Mouse (Mus musculus): ENCODE measurements around the gene Ski.
A peak's percentile ranks its signal among the peaks of the same experiment; 100 is the strongest.

Gene Ski

DNA sequence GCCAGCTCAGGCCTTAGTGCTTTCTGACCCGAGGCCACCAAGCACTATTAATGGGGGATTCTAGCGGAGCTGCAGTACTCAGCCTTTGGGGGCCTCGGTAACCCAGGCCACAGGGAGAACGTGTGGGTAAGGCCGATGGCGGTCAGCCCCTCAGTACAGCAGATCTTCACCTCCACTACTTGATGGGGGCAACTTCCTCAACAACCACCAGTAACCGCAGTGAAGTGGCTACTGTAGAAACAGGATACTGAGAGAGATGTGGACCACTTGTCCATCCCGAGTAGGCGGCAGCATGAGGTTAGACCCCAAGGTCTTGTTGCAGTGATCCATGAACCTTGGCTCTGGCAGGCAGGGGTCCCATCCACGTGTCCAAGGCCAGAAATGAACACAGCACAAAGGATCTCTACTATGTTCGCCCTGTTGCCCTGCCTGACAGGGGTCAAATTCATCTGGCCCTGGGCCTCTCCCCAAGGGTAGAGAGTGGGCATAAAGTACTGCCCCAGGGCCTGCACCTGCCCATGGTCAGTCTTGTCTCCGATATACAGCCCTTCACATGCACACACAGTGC, 71.1 kb downstream of the Ski start:
- no peak for DNase-seq (ENCODE audit: extremely low spot score, low spot score)

DNA sequence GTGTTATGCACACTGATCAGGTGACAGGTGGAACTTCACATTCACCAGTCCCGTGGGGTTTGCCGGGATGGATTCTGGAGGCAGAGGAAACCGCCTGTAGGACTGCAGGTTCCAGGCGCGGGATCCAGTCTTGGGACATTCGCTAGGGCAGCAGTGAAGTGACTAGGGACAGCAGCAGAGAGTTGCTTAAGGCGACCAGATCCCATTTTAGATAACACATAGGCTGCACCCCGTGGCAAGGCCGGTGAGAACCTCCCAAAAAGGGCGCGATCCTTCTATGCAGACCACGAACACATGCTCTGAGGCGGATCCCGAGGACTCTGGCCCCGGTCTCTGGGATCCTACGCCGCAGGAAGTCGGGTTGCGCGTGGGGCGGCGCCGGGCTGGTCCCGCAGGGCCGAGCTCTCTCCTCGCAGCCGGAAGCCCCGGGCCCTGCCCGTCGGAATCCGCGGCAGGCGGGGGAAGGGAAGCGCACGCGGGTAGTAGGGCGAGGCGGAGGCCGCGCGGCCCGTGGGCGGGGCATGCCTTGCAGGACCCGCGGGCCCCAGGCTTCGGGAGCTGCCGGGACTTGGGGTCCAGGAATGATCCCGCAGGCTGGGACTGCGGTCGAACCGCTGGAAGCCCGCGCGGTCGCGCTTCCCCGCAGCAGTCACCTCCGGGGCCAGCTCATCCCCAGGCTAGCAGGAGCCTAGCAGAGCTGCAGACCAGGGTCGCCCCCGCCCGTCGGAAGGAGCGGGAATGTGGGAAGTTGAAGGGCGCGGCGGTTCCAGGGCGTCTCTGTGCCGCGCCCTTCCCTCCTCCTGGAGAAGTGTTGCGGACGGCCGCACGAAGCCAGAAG, 71.9 kb downstream of the Ski start:
- DNase-seq (ENCODE audit: extremely low spot score, low spot score), result peak; percentile 82

DNA sequence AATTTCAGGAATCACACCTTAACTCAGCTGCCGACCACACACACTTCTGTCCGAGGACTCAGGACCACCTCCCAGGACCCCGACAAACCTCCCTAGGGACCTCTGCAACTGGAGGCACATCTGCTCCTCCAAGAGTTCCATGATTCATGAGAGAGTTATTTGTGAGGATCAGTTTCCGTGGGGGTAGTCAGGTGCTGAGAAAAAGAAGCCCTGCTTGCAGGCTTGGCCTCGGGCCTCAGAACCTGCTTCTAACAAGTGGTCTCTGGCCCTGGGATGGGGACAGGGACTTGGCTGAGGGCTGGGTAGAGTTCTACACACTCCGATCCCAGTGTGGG, 72.5 kb downstream of the Ski start:
- DNase-seq (ENCODE audit: extremely low spot score, low spot score), result no peak

DNA sequence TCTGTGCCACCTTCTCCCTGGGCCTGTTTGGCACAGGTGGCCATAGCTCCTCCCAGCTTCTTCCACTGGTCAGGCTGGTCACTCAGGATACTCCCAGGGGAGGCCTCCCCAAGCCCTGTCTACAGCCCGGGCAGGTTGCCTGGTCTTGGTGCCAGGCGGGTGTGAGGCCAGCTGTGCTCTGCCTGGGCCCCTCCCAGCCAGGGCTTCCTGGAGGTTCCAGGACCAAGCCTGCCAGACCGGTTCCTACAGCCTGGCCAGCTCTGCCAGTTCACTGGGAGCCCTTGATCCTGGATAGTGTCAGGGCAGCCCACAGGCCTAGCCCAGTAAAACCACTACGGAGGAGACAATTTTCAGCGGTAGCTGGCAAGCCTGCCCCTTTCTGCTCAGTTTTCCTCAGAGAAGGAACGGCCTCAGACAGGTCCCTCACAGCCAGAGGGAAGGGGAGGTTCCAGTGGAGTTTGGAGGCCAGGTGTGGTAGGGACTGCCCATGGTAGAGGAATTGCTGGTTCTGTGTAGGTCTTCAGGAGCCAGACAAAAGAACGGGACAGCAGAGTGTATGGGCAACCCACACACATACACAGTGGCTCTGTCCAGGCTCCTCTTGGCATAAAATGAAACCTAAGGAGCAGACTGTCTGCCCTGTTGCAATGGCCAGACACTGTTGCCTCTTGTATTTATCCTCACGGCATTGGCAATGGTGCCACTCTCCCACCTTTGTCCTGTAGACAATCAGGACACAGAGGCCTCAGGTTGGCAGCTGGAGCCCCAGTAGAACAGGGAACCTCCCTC, 73.3 kb downstream of the Ski start:
- DNase-seq (ENCODE audit: extremely low spot score, low spot score), result no peak

DNA sequence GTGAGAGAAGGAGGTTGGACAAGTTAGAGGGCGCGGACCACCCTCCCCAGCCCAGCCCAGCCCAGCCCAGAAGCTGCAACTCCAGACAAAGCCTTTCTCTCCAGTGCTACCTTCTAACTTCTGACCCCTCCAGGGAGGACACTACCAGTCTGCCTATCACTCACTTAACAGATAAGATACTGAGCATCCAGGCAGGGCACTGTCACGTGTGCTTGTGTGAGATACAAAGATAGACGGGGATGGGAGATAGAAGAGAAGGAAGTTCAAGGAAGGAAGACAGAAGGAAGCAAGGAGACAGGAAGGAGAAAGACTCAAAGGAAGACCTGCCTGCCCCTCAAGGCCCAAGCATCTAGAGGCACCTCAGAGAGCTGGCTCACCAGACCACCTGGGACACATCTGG, 73.9 kb downstream of the Ski start:
- DNase-seq (ENCODE audit: extremely low spot score, low spot score), result no peak

DNA sequence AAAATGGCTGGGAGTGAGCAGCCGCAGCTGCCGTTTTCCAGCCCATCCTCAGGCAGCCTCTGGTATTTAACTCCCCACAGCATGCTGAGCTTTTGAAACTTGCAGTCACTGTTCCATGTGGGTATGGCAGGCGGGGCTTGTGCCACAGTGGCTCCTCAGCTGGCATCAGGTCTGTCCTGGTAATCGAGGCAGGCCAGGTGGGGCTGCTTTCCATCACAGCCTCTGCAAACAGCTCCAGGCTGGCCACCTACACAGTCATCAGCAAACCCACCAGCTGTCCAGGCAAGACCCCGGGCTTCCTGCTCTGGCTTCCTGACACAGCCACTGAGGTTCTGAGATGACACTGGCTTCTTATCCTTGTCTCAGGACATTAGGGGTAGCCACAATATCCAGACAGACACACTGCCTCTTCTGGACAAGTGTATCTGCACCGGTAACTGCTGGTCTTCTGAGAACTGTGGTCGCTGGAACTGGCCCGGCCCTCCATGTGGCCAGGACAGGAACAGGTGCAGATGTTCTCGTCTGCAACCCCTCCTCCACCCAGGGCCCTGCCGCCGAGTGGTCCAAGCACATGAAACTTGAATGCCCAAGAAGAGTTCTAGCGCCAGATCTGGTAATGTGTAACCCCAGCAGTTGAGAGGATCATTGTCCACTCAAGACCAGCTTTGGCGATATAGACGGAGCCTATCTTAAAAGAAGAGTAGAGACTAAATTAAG, 76.1 kb downstream of the Ski start:
- no peak for DNase-seq (ENCODE audit: extremely low spot score, low spot score)

DNA sequence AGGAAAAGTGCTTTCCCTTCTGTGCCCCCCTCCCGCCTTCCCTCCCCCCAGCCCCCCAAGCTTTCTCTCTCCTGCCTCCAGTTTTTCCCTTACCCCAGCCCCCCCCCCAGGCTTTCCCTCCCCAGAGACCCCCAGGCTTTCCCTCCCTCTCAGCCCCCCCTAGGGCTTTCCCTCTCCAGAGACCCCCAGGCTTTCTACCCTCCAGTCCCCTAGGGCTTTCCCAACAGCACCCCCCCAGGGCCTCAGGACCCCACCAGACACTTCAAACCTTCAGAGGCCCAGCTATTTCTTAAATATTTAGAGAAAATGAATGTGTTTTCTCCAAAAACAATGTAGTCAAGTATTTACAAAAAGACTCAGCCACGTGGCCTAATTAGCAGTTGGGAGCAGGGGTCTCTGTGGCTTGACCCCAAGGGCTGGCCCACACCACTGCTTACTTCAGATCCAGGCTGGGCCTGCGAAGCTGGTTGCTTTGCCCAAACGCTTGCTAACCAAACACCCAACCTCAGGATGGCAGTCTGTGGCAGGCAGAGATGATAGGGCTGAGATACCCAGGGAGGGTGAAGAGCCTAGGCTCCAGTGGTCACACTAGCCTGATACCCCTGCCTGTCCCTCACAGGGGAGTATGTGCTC, 77.7 kb downstream of the Ski start:
- DNase-seq (ENCODE audit: extremely low spot score, low spot score), result no peak

DNA sequence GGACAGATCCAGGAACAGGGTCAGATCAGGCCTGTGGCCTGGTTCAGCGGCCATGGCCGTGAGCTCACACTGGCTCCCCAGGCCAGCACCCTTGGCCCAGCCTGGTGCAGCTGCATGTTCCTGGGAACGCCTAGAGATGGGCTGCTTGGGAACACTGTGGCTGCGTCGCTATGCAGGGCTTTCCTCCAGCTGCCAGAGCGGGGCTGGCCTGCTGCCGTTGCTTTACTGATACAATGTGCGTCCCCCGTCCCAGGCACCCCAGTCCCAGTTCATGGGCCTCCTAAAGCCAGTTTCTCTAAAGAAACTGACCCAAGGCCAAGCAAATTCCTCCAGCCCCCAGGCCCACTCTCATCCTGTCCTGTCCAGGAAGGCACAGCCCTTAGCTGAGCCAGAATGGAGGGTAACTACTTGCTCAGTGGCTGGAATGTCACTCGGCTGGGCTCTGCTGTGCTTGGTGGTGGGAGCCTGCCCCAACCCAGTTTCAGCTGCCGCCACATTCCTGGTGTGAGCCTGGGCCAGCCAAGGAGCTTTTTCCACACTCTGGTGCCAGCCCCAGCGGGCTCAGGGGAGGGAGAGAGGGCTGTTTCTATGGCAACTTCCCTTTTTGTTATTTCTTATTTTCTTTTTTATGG, 78.4 kb downstream of the Ski start:
- peak; percentile 64 for DNase-seq (ENCODE audit: extremely low spot score, low spot score)

DNA sequence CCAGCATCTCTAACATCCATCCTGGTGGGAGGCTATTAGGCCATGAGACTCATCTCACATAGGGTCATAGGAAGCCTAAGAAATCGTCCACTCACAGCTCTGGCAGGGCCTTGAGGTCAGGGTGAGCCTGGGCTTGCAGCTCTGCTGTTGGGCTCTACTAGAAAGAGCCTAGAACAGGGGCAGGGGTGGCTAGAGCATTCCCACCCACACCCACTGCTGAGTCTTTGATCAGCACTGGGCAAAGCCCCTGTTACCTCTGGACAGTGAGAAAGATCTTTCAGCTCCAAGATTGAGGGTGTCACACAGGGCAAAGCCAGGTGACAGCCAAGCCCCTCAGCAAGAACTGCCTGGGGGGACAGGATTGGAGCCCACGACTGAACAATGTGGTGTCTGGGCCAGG, 79.0 kb downstream of the Ski start:
- DNase-seq (ENCODE audit: extremely low spot score, low spot score), result no peak

DNA sequence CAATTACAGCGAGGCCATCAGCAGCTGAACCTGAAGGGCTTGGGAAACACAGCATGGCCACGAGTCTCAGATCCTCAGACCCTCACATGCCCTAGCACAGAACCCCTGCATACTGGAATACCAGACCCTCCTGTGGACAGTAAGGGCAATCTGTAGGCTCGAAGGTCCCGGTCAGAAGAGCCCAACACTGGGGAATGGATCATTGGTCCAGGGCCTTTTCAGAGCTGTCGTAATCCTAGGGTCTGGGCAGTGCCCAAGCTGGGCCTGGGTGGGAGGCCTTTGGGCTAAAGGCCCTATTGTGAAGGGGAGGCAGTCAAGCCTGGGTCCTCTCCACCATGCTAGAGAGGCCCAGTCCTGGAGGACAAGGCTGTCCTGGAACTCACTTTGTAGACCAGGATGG, 79.6 kb downstream of the Ski start:
- DNase-seq (ENCODE audit: extremely low spot score, low spot score), result no peak

DNA sequence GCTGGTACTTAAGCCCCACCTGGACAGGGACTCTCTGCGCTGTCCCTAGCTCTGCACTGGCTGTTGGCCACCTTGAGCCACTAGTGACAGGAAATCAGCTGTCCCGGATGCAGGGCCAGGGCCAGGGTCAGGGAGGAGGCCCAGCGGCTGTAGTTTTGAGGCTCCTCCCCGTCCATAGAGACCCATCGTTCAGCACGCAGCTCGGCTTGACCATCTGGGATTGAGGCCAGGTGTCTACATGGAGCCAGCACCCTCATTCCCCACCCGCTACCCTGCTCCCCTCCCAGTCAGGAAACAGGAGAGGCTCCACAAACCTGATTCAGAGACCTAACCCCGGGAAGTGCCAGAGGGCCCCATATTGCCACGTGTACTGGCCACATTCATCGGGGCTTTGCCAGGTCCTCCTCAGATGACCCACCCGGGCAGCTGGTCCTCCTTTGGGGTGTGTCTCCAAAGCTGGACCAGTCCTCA, 81.6 kb downstream of the Ski start:
- DNase-seq (ENCODE audit: extremely low spot score, low spot score), result no peak

DNA sequence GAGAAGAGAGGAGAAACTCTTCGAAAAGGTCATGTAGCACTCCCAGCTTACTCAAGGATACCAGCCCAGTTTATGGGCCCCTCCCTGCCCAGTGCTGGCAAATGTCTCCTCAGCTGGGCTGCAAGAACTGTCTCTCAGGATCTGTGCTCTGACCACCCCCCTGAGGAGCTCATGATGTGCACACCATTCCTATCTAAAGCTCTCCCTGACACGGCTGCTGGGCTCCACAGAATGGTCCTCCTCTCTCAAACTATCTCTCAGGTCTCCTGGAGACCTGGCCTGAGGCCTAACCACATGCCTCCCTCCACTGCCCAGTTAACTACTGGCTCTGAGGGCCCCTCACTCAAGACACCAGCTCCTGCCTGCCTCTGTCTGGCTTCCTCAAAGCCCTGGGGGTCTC, 82.2 kb downstream of the Ski start:
- DNase-seq (ENCODE audit: extremely low spot score, low spot score), result no peak

DNA sequence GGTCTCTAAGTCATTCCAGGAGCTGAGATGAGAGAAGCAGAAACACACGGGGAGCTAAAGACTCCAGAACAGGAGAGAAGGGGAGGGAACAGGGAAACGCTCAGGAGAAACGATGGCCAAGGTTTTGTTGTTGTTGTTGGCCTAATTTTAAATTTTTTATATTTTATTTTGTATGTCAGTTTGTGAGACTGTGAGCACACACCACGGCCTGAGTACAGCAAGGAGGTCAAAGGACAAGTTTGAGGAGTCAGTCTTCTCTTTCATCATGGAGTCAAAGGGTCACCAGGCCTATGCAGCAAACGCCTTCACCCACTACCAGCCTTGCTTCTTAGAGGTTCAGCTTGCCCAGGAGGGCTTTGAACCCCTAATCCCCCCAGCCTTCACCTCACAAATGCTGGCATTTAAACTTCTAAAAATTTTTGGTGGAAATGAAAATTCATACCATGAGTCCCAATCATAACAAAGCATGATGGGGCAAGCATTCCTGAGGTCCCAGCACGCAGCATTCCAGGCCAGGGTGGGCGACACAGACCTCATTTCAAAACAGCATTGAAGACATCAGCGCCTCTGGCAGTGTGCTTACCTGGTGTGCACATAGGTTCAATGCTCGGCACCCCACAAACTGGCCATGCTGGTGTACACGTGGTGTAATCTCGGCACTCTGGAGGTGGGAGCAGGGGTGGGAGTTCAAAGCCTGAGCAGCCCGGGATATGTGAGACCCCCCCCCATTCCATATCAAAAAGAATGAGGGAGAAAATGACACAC, 82.9 kb downstream of the Ski start:
- DNase-seq (ENCODE audit: extremely low spot score, low spot score), result no peak

DNA sequence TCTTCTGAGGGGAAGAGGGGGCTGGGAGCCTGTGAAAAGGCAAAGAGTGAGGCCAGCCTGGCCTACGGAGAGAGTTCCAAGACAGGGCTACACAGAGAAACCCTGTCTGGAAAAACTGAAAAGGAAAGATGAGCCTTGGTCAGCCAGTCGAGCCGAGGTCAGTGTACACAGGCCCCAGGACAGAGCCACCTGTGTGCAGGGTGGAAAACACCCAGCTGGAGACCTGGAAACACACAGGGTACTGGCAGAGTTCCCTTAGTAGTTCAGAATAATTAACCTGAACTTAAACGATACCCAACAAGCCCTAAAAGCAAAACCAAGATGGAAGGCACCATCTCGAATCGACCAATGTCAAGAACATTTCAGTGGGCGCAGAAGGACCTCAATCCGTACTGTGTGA, 83.9 kb downstream of the Ski start:
- no peak for DNase-seq (ENCODE audit: extremely low spot score, low spot score)

DNA sequence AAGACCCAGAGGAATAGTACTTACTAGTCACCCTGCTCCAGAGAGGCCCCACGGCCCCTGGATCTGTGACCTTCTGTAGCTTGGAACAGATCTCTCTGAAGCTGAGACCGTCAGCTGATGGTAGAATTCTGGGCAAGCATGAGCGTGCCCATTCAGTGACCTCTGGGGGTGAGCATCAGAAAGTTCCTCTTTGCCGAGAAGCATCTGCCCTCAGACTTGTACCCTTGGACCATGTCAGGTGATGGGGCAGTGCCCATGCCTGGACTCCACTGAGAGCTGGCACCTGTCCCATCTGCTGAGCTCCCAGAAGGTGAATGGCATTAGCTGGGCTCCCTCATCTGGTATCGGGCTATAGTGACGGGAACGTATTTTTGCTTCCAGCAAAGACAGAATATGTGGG, 84.5 kb downstream of the Ski start:
- no peak for DNase-seq (ENCODE audit: extremely low spot score, low spot score)

DNA sequence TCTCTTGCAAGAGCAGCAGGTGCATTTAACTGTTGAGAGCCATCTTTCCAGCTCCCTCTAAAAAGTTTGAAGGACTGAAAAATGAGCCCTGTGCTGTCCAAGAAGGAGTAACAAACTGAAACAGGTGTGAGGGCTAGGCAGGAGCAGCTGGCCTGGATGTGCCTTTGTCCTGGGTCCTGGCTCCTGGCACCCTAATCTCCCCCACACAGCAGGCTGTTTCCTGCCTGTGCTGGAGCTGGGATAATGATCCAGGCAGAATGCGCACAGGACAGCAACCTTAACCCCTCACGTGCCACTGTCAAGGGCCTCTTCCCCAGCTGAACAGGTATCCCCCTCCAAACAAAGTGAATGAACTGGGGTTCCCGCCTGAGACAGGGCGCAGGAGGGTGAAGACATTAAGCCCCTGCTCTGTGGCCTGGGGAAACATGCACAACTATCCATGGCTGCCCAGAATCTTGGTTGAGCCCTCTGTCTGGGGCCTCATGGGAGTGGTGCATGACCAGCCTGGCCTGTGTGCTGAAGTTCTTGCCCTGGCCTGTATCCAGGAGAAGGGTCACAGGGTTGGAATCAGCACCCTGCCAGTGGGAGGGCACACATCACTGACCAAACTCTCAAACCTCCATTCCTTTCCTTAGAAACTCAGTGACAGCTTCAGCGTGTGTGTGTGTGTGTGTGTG, 86.3 kb downstream of the Ski start:
- no peak for DNase-seq (ENCODE audit: extremely low spot score, low spot score)

DNA sequence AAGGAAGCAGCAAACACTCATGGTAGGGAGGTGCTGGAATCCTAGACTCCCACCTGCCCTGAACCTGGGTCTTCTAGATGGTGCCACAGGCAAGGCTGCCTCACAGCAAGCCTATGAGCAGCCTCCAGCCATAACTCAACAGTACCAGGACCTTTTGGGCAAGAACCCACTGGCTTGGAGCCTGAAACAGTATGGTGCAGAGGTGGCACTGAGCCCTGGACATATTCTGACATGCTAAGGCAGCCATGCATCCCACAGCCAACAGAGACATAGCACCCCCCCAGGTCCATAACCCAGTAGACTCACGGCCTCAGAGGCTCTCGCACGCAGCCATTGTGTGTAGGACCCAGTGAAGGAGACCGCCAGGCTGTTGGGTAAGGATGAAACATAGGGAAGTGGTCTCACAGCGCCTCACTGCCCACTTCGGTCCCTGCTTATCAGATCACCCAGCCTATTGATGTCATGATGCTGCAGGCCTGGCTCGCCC, 87.7 kb downstream of the Ski start:
- no peak for DNase-seq (ENCODE audit: extremely low spot score, low spot score)

DNA sequence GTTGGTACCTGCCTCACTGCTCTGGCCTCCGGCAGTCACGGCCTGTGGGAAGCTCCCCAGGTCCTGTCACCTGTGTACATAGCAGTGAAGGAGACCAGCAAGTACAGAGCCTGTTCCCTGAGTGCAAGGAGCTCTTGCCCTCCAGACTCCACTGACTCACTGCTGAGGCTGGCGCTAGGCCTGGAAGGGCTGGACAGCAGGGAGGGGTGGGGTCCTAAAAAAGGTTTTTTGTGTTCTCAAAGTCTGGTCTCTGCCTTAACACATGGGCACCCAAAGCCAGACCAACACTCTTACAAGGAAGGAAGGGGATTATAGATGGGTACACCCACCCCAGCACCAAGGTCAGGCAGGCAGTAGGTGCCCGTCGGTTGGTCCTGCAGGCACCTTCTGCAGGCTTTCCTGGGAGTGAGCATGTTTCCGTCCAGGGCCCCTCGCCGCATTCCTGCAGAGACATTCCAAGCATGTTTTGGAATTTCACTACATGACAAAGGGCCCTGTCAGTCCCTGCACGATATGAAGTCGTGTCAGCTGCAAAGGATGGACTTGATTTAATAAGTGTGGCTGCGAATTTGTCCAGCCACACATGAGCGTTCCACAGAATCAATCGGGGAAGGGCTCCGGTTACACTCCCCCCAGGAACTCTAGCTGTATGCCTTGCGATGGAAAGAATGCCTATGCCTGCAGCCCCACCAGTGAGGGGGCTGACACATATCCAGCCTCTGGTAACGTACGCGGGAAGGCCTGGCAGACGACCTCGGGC, 88.6 kb downstream of the Ski start:
- no peak for DNase-seq (ENCODE audit: extremely low spot score, low spot score)

DNA sequence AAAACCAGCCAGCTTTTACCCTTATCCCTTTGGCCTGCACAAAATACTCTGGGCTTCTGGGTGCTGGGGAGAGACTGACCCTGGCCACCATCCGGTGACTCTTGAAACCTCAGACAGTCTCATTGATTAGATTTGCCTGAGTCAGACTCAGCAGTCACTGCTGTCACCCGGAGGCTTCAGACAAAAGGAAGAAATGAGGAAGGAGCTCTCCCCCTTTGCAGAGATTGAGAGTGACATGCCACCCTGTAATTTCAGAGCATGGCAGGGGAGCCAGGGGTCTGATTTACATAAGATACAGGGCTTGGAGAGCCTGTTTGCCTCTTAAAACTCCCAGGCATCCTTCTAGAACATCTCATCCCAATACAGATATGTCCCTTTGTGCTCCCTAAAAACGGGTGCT, 89.2 kb downstream of the Ski start:
- no peak for DNase-seq (ENCODE audit: extremely low spot score, low spot score)

Measured in neural tube, embryonic 10.5 days (tissue).